Mouse (Mus musculus) layer of hippocampus, postnatal 25 days (tissue): ENCODE results near the gene 4833420G17Rik. TPM values are rescaled to one million over a fixed set of nuclear protein-coding genes. Genes with fewer than 3 reads are reported as not detected.

Experiments
- total RNA-seq, 2 experiments: library from RNA; stranded (reverse); gene quantifications; 2 replicates each; pipeline ENCODE4 v1.2.3; 2021

The 4833420G17Rik gene
- total RNA-seq, 2 experiments from 2014 or later: 23.2 to 28.0 TPM

Other genes starting within 250 kb of the 4833420G17Rik start
- 100 to 1,000 TPM; 101 to 103 TPM for gene Paip1, start 34.2 kb upstream of the 4833420G17Rik start, total RNA-seq
- gene Tmem267, start 25.3 kb downstream of the 4833420G17Rik start, total RNA-seq: 10 to 100 TPM; 28.3 to 32.9 TPM
- 1 to 10 TPM; 2.7 to 4.1 TPM for gene 3110070M22Rik, start 25.6 kb downstream of the 4833420G17Rik start, total RNA-seq
- 1 to 10 TPM; 1.4 to 1.8 TPM for gene Ccl28, start 161.1 kb downstream of the 4833420G17Rik start, total RNA-seq
- 100 to 1,000 TPM; 267 to 285 TPM for gene Hmgcs1, start 227.6 kb downstream of the 4833420G17Rik start, total RNA-seq